Mouse (Mus musculus) olfactory bulb, adult 2 months (tissue): ENCODE measurements around the gene Aldh3b1. TPM values are rescaled to one million over a fixed set of nuclear protein-coding genes. Genes with fewer than 3 reads are reported as not detected.

ENCODE experiments used
- H3K27ac ChIP-seq: fragments of 200-500 bp; 2 replicates; pipeline ENCODE4 v1.5.1; 2012; ENCODE audit warnings: low read depth, low read length; ENCODE audit not compliant: insufficient read depth
- H3K4me1 ChIP-seq: fragments of 200-500 bp; 2 replicates; pipeline ENCODE4 v1.6.1; 2012; ENCODE audit warnings: low read length; ENCODE audit not compliant: control insufficient read depth, insufficient read depth
- H3K4me3 ChIP-seq: fragments of 200-500 bp; 2 replicates; pipeline ENCODE4 v1.5.1; 2012; ENCODE audit warnings: mild to moderate bottlenecking, low read depth, low read length, moderate library complexity; ENCODE audit not compliant: insufficient read depth
- CTCF ChIP-seq: fragments of 200-500 bp; IDR thresholded peaks from 2 replicates; pipeline ENCODE4 v1.5.1; 2012; ENCODE audit warnings: low read depth, mild to moderate bottlenecking, low read length, moderate library complexity; ENCODE audit not compliant: insufficient read depth
- POLR2A ChIP-seq: fragments of 200-500 bp; IDR thresholded peaks from 2 replicates; pipeline ENCODE4 v1.6.1; 2012; ENCODE audit warnings: mild to moderate bottlenecking, low read depth, low read length, moderate library complexity; ENCODE audit not compliant: insufficient read depth
- WGBS: fragments of 180-500 bp; shearing (Covaris S2); methylation state at CpG from one replicate; pipeline ENCODE4 v1.1.7; 2018; 5-methylcytosine and 5-hydroxymethylcytosine counted together
- polyA plus RNA-seq: library from polyadenylated mRNA; stranded (reverse); fragments of >200 nt; gene quantifications from 2 replicates; pipeline ENCODE4 v1.2.4, GENCODE M21; 2012; ENCODE audit warnings: low replicate concordance; ENCODE audit not compliant: missing spikeins, insufficient read depth, insufficient read length

The Aldh3b1 gene
- polyA plus RNA-seq, 1 experiment = not detected

GRCm38 (mm10) chr19:3947813-3948212 lies 18.2 kb upstream of the Aldh3b1 start:
- Histone ChIP-seq H3K4me1 (peaks cover 3% of the 10 kb centered on the region), H3K4me3 (no peak overlapping the region), H3K27ac (no peak overlapping the region)
- 84% methylated on average over 3 of the region's 3 CpGs for WGBS
- TF ChIP-seq CTCF (no peak), POLR2A (no peak)

GRCm38 (mm10) chr19:3946715-3947114 lies 17.1 kb upstream of the Aldh3b1 start:
- H3K4me1 ChIP-seq = peaks cover 3% of the 10 kb centered on the region
- no peak overlapping the region for H3K4me3 ChIP-seq
- H3K27ac ChIP-seq = no peak overlapping the region
- TF ChIP-seq CTCF = peak; percentile 36; the same call in 1 of the 2 replicates
- TF ChIP-seq POLR2A = no peak
- 24% methylated on average over 2 of the region's 2 CpGs for WGBS

GRCm38 (mm10) chr19:3945872-3946564 lies 16.4 kb upstream of the Aldh3b1 start:
- no peak overlapping the region for H3K4me3 ChIP-seq
- H3K4me1 ChIP-seq = peaks cover 3% of the 10 kb centered on the region
- WGBS = 36% methylated on average over 10 of the region's 10 CpGs
- H3K27ac ChIP-seq = no peak overlapping the region
- TF ChIP-seq CTCF (no peak), POLR2A (no peak)

GRCm38 (mm10) chr19:3942986-3943735 lies 13.6 kb upstream of the Aldh3b1 start:
- H3K4me1 ChIP-seq = peaks cover 3% of the 10 kb centered on the region
- TF ChIP-seq POLR2A (no peak), CTCF (no peak)
- no peak overlapping the region for H3K27ac ChIP-seq
- 32% methylated on average over 27 of the region's 27 CpGs for WGBS
- H3K4me3 ChIP-seq = no peak overlapping the region

- Histone ChIP-seq H3K4me3 (no peak overlapping the region), H3K27ac (no peak overlapping the region), H3K4me1 (peaks cover 3% of the 10 kb centered on the region)
- WGBS = 84% methylated on average over 7 of the region's 7 CpGs
- TF ChIP-seq CTCF (no peak), POLR2A (no peak)
These were observed 12.7 kb upstream of the Aldh3b1 start for GRCm38 (mm10) chr19:3942315-3942714.

GRCm38 (mm10) chr19:3935896-3936850 lies 6.6 kb upstream of the Aldh3b1 start:
- no peak overlapping the region for H3K27ac ChIP-seq
- H3K4me1 ChIP-seq = peaks cover 12% of the 10 kb centered on the region
- TF ChIP-seq POLR2A (0 out of 2 replicates have a peak, but pooled peaks have one; percentile 14), CTCF (no peak)
- 8% methylated on average over 22 of the region's 22 CpGs for WGBS
- H3K4me3 ChIP-seq = peak overlapping the region; percentile 47

GRCm38 (mm10) chr19:3935032-3935895 lies 5.7 kb upstream of the Aldh3b1 start, which contains the start of gene Unc93b1:
Gene Unc93b1 (plus strand): TSS chr19:3935186.
- no peak within 1 kb of the TSS for H3K27ac ChIP-seq
- peak within 1 kb of the TSS; percentile 47 for H3K4me3 ChIP-seq
- no peak for TF ChIP-seq POLR2A
- no peak for TF ChIP-seq CTCF
- WGBS = 14% methylated on average over 42 of the region's 42 CpGs
- peaks cover 19% of the 10 kb centered on the region for H3K4me1 ChIP-seq

- no peak for TF ChIP-seq CTCF
- TF ChIP-seq POLR2A = no peak
- 94% methylated on average over 9 of the region's 9 CpGs for WGBS
- H3K4me1 ChIP-seq = peaks cover 35% of the 10 kb centered on the region
These were observed 2.1 kb upstream of the Aldh3b1 start for GRCm38 (mm10) chr19:3931716-3932115.

More at GRCm38 (mm10) chr19:3931716-3932115, 2.1 kb upstream of the Aldh3b1 start:
- Histone ChIP-seq H3K4me3 (no peak overlapping the region), H3K27ac (no peak overlapping the region)
